Mouse (Mus musculus): ENCODE measurements around the gene Olfr1291-ps1. TPM values are rescaled to one million over a fixed set of nuclear protein-coding genes. Genes with fewer than 3 reads are reported as not detected.

Gene Olfr1291-ps1
- polyA plus RNA-seq (2016; fragmentation: Nextera tagmentation; extraction: Ambion mirVana) = not detected in 2 replicates

DNA sequence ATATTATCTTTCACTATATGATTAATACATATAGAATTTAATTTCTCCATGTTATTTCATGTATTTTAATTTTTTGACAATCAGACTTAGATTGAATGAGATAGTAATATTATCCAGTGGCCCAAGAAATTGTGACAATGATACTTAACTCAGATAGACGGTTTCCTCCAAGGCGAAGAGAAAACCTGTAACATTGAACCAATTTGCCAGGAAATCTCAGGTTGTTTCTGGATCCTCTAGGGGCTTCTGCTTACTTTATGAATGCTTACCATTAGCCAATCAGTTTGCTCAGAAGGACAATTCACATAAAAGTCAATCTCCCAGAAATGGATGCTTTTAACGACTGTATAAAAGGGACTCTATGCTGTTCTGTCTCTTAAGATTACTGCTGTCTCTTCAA, at the start of gene Olfr1291-ps1:
Gene Olfr1291-ps1 (plus strand): TSS at position 301 of the 400 bp plus-strand sequence.
- H3K9ac ChIP-seq = no peak within 1 kb of the TSS
- no peak within 1 kb of the TSS for H3K27ac ChIP-seq (ENCODE audit: poor library complexity, severe bottlenecking)
- WGBS = 84% methylated on average over 3 of the region's 3 CpGs
- H3K4me3 ChIP-seq = no peak within 1 kb of the TSS
- H3K4me2 ChIP-seq = no peak within 1 kb of the TSS
- H3K9me3 ChIP-seq (replicated peaks) = no peaks in the 10 kb centered on the region
- no peaks in the 10 kb centered on the region for H3K27me3 ChIP-seq (replicated peaks)
- no peaks in the 10 kb centered on the region for H3K36me3 ChIP-seq
- no peaks in the 10 kb centered on the region for H3K4me1 ChIP-seq (replicated peaks)
- ATAC-seq (ENCODE audit: insufficient number of reproducible peaks, low FRiP score) = no peak

DNA sequence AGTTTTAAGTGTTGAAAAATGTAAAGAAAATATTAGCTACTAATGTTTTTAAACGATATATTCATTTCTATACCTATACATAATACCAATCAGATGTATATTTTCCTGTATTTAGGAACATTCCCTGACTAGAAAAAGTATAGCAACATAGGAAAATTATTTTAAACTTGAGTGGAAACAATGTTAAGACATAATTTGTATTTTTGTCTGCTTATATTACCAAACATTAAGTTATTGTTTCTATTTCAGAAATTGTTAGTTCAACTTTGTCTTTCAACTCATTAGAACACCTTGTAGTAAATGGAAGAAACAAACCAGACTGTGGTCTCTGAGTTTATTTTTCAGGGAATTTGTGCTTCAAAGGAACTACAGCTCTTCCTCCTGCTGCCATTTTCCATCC, 48.1 kb upstream of the Olfr1291-ps1 start, which contains the start of gene Olfr1287:
Gene Olfr1287 (plus strand): TSS at position 301 of the 400 bp plus-strand sequence.
- WGBS = 58% methylated on average over 1 of the region's 1 CpGs

DNA sequence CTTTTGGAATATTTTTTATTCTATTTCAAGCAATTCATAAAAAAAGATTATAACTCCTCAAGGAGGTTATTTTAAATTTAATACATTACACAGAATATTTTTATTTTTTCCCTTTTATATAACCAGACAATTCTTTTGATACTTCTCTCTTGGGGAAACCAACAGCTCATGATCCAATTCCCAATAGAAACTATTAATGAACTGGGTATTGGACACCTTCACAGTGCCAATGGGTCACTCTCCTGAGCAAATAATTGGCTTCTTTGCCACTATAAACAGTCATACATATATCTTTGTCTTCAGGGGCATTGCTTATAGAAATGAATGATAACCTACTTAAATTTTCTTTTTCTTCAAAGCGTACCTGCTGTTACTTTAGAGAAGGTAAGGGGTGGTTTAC, 23.2 kb upstream of the Olfr1291-ps1 start, which contains the start of gene Olfr1288:
Gene Olfr1288 (plus strand): TSS at position 301 of the 400 bp plus-strand sequence.
- no peak for ATAC-seq (ENCODE audit: insufficient number of reproducible peaks, low FRiP score)

More for the DNA sequence above, 48.1 kb upstream of the Olfr1291-ps1 start, which contains the start of gene Olfr1287:
- Histone ChIP-seq H3K4me1 (replicated peaks) (no peaks in the 10 kb centered on the region), H3K9ac (no peak within 1 kb of the TSS), H3K27ac (ENCODE audit: poor library complexity, severe bottlenecking) (no peak within 1 kb of the TSS), H3K4me2 (no peak within 1 kb of the TSS), H3K9me3 (replicated peaks) (no peaks in the 10 kb centered on the region), H3K36me3 (no peaks in the 10 kb centered on the region), H3K27me3 (replicated peaks) (no peaks in the 10 kb centered on the region), H3K4me3 (no peak within 1 kb of the TSS)
- no peak for ATAC-seq (ENCODE audit: insufficient number of reproducible peaks, low FRiP score)

DNA sequence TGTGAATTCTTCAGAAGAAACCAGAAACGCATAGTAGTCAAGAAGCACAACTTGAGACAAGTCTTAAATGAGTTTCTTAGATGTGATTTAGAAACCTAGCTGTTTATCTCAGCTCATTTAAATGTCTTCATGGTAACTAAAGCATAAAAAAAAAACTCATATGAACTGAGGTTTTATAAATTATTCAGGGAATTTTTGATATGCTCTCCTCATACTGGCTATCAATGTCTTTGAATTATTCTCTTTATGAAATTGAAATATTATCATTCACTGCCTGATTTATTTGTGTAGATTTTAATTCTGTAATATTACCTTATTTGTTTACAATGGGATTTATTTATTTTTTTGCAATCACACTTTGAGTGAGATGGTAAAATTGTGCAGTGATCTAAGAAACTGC, 16.5 kb upstream of the Olfr1291-ps1 start, which contains the start of gene Olfr1289:
Gene Olfr1289 (plus strand): TSS at position 301 of the 400 bp plus-strand sequence.
- Histone ChIP-seq H3K36me3 (no peaks in the 10 kb centered on the region), H3K27me3 (replicated peaks) (no peaks in the 10 kb centered on the region), H3K9ac (no peak within 1 kb of the TSS), H3K27ac (ENCODE audit: poor library complexity, severe bottlenecking) (no peak within 1 kb of the TSS), H3K4me2 (no peak within 1 kb of the TSS), H3K9me3 (replicated peaks) (no peaks in the 10 kb centered on the region), H3K4me1 (replicated peaks) (no peaks in the 10 kb centered on the region), H3K4me3 (no peak within 1 kb of the TSS)
- ATAC-seq (ENCODE audit: insufficient number of reproducible peaks, low FRiP score) = no peak
- WGBS = 68% methylated on average over 1 of the region's 1 CpGs

More for the DNA sequence above, 23.2 kb upstream of the Olfr1291-ps1 start, which contains the start of gene Olfr1288:
- Histone ChIP-seq H3K36me3 (no peaks in the 10 kb centered on the region), H3K9ac (no peak within 1 kb of the TSS), H3K4me1 (replicated peaks) (no peaks in the 10 kb centered on the region), H3K4me3 (no peak within 1 kb of the TSS), H3K9me3 (replicated peaks) (peaks cover 8% of the 10 kb centered on the region; the same call in 1 of the 2 replicates), H3K27me3 (replicated peaks) (no peaks in the 10 kb centered on the region), H3K4me2 (no peak within 1 kb of the TSS), H3K27ac (ENCODE audit: poor library complexity, severe bottlenecking) (no peak within 1 kb of the TSS)
- 76% methylated on average over 1 of the region's 1 CpGs for WGBS

DNA sequence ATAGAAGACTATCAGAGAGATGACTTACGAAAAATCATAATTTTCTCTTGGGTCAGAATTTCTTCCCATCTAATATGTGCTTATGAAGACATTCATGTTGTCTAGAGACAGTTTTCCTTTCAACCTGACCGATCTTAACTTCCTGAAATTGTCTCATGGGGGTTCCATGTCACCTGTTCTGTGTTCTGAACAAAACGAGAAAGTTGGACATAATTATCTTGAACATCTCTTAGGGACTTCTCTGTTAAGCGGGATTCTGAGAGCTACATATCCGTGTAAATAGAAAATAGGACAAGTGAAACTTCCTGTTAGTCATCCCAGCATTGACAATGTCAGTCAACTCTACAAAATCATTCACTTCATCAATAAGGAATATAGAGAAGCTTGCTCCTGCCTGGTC, 3.3 kb upstream of the Olfr1291-ps1 start, which contains the start of gene Olfr1290:
Gene Olfr1290 (minus strand): TSS at position 101 of the 400 bp plus-strand sequence.
- WGBS = 70% methylated on average over 5 of the region's 5 CpGs

DNA sequence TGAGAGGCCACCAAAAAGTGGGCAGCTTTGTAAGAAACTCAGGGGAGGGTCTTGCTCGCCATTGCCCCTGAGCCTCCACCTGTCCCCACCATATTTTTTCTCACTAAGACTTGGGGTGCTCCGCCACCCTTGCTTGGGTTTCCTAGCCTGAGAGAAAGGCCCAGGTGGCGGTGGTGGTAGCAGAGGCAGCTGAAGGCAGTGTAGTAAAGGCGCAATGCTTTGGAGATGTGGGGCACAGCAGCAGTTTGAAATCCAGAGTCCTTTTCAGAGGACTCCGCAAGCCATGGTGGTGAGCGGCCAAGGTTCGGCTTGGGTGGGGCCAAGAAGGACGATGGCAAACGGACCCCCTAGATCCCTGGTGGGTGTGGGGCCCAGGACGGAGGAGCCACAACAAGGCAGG, 20.5 kb downstream of the Olfr1291-ps1 start:
- no peaks in the 10 kb centered on the region for H3K4me1 ChIP-seq (replicated peaks)
- H3K27ac ChIP-seq (ENCODE audit: poor library complexity, severe bottlenecking) = no peak overlapping the region
- no peak overlapping the region for H3K4me2 ChIP-seq
- no peak overlapping the region for H3K4me3 ChIP-seq
- H3K9me3 ChIP-seq (replicated peaks) = peaks cover 14% of the 10 kb centered on the region
- H3K36me3 ChIP-seq = no peaks in the 10 kb centered on the region
- H3K27me3 ChIP-seq (replicated peaks) = no peaks in the 10 kb centered on the region
- WGBS = 88% methylated on average over 10 of the region's 10 CpGs
- no peak for ATAC-seq (ENCODE audit: insufficient number of reproducible peaks, low FRiP score)
- no peak overlapping the region for H3K9ac ChIP-seq

More for the DNA sequence above, 3.3 kb upstream of the Olfr1291-ps1 start, which contains the start of gene Olfr1290:
- Histone ChIP-seq H3K4me3 (no peak within 1 kb of the TSS), H3K9ac (no peak within 1 kb of the TSS), H3K4me2 (no peak within 1 kb of the TSS), H3K27me3 (replicated peaks) (no peaks in the 10 kb centered on the region), H3K4me1 (replicated peaks) (no peaks in the 10 kb centered on the region), H3K9me3 (replicated peaks) (no peaks in the 10 kb centered on the region), H3K36me3 (no peaks in the 10 kb centered on the region), H3K27ac (ENCODE audit: poor library complexity, severe bottlenecking) (no peak within 1 kb of the TSS)
- no peak for ATAC-seq (ENCODE audit: insufficient number of reproducible peaks, low FRiP score)

DNA sequence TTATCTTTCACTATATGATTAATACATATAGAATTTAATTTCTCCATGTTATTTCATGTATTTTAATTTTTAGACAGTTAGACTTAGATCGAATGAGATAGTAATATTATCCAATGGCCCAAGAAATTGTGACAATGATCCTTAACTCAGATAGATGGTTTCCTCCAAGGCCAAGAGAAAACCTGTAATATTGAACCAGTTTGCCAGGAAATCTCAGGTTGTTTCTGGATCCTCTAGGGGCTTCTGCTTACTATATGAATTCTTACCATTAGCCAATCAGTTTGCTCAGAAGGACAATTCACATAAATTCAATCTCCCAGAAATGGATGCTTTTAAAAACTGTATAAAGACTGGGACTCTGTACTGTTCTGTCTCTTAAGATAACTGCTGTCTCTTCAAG, 27.9 kb downstream of the Olfr1291-ps1 start, which contains the start of gene Olfr1293-ps:
Gene Olfr1293-ps (plus strand): TSS at position 301 of the 400 bp plus-strand sequence.
- H3K4me2 ChIP-seq = no peak within 1 kb of the TSS
- no peak within 1 kb of the TSS for H3K27ac ChIP-seq (ENCODE audit: poor library complexity, severe bottlenecking)
- 75% methylated on average over 1 of the region's 1 CpGs for WGBS
- ATAC-seq (ENCODE audit: insufficient number of reproducible peaks, low FRiP score) = no peak
- no peak within 1 kb of the TSS for H3K9ac ChIP-seq
- H3K4me1 ChIP-seq (replicated peaks) = no peaks in the 10 kb centered on the region
- peaks cover 10% of the 10 kb centered on the region; the same call in 1 of the 2 replicates for H3K9me3 ChIP-seq (replicated peaks)
- H3K27me3 ChIP-seq (replicated peaks) = no peaks in the 10 kb centered on the region
- no peak within 1 kb of the TSS for H3K4me3 ChIP-seq
- no peaks in the 10 kb centered on the region for H3K36me3 ChIP-seq

DNA sequence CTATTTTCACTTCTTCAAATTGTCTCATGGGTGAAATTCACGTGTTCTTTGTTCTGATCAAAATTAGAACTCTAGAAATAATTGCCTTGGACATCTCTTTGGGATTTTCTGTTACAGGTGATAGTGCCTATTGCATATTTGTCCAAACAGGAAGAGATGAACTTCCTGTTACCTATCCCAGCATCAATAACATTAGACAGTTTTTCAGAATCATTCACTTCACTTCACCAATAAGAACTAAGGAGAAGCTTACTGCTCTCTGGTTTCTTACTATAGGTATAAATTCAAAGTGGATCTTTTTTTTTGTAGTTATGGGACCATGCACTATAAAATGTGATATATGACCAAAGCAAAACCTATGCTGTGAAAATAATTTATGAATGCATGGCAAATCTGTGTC, 43.2 kb downstream of the Olfr1291-ps1 start, which contains the start of gene Olfr1294:
Gene Olfr1294 (minus strand): TSS at position 101 of the 400 bp plus-strand sequence.
- ATAC-seq (ENCODE audit: insufficient number of reproducible peaks, low FRiP score) = no peak
- 40% methylated on average over 1 of the region's 1 CpGs for WGBS
- H3K4me1 ChIP-seq (replicated peaks) = no peaks in the 10 kb centered on the region
- no peak within 1 kb of the TSS for H3K27ac ChIP-seq (ENCODE audit: poor library complexity, severe bottlenecking)
- no peaks in the 10 kb centered on the region for H3K36me3 ChIP-seq
- no peaks in the 10 kb centered on the region for H3K9me3 ChIP-seq (replicated peaks)
- H3K9ac ChIP-seq = no peak within 1 kb of the TSS
- no peak within 1 kb of the TSS for H3K4me3 ChIP-seq
- no peak within 1 kb of the TSS for H3K4me2 ChIP-seq
- no peaks in the 10 kb centered on the region for H3K27me3 ChIP-seq (replicated peaks)

Other genes starting within 250 kb of the Olfr1291-ps1 start
- not detected in 2 replicates for gene Olfr1276, start 242.7 kb upstream of the Olfr1291-ps1 start, polyA plus RNA-seq (2016; fragmentation: Nextera tagmentation; extraction: Ambion mirVana)
- gene Olfr1277, start 223.1 kb upstream of the Olfr1291-ps1 start, polyA plus RNA-seq (2016; fragmentation: Nextera tagmentation; extraction: Ambion mirVana) = not detected in 2 replicates
- gene Olfr1278, start 207.0 kb upstream of the Olfr1291-ps1 start, polyA plus RNA-seq (2016; fragmentation: Nextera tagmentation; extraction: Ambion mirVana) = not detected in 2 replicates
- not detected in 2 replicates for gene Olfr1279, start 196.5 kb upstream of the Olfr1291-ps1 start, polyA plus RNA-seq (2016; fragmentation: Nextera tagmentation; extraction: Ambion mirVana)
- gene Olfr1280, start 183.2 kb upstream of the Olfr1291-ps1 start, polyA plus RNA-seq (2016; fragmentation: Nextera tagmentation; extraction: Ambion mirVana) = not detected in 2 replicates
- not detected in 2 replicates for gene Olfr1281, start 170.7 kb upstream of the Olfr1291-ps1 start, polyA plus RNA-seq (2016; fragmentation: Nextera tagmentation; extraction: Ambion mirVana)
- not detected in 2 replicates for gene Olfr1282, start 161.1 kb upstream of the Olfr1291-ps1 start, polyA plus RNA-seq (2016; fragmentation: Nextera tagmentation; extraction: Ambion mirVana)
- not detected in 2 replicates for gene Olfr1283, start 130.4 kb upstream of the Olfr1291-ps1 start, polyA plus RNA-seq (2016; fragmentation: Nextera tagmentation; extraction: Ambion mirVana)
- gene Olfr1284, start 121.7 kb upstream of the Olfr1291-ps1 start, polyA plus RNA-seq (2016; fragmentation: Nextera tagmentation; extraction: Ambion mirVana) = not detected in 2 replicates
- gene Olfr1286, start 74.1 kb upstream of the Olfr1291-ps1 start, polyA plus RNA-seq (2016; fragmentation: Nextera tagmentation; extraction: Ambion mirVana) = not detected in 2 replicates
- gene Olfr1287, start 48.0 kb upstream of the Olfr1291-ps1 start, polyA plus RNA-seq (2016; fragmentation: Nextera tagmentation; extraction: Ambion mirVana) = not detected in 2 replicates
- gene Olfr1288, start 23.1 kb upstream of the Olfr1291-ps1 start, polyA plus RNA-seq (2016; fragmentation: Nextera tagmentation; extraction: Ambion mirVana) = not detected in 2 replicates
- gene Olfr1289, start 16.4 kb upstream of the Olfr1291-ps1 start, polyA plus RNA-seq (2016; fragmentation: Nextera tagmentation; extraction: Ambion mirVana) = not detected in 2 replicates
- gene Olfr1290, start 3.4 kb upstream of the Olfr1291-ps1 start, polyA plus RNA-seq (2016; fragmentation: Nextera tagmentation; extraction: Ambion mirVana) = 0.09 and 0.33 TPM in 2 replicates
- not detected in 2 replicates for gene Olfr1293-ps, start 28.0 kb downstream of the Olfr1291-ps1 start, polyA plus RNA-seq (2016; fragmentation: Nextera tagmentation; extraction: Ambion mirVana)
- not detected in 2 replicates for gene Olfr1294, start 43.1 kb downstream of the Olfr1291-ps1 start, polyA plus RNA-seq (2016; fragmentation: Nextera tagmentation; extraction: Ambion mirVana)
- not detected in 2 replicates for gene Olfr1295, start 72.5 kb downstream of the Olfr1291-ps1 start, polyA plus RNA-seq (2016; fragmentation: Nextera tagmentation; extraction: Ambion mirVana)
- gene Olfr1297, start 129.3 kb downstream of the Olfr1291-ps1 start, polyA plus RNA-seq (2016; fragmentation: Nextera tagmentation; extraction: Ambion mirVana) = not detected in 2 replicates
- not detected in 2 replicates for gene Olfr1298, start 152.0 kb downstream of the Olfr1291-ps1 start, polyA plus RNA-seq (2016; fragmentation: Nextera tagmentation; extraction: Ambion mirVana)
- gene Olfr1299, start 164.2 kb downstream of the Olfr1291-ps1 start, polyA plus RNA-seq (2016; fragmentation: Nextera tagmentation; extraction: Ambion mirVana) = not detected in 2 replicates